Mouse (Mus musculus) limb, embryonic 11.5 days (tissue): ENCODE measurements around the gene Nedd8. TPM values are rescaled to one million over a fixed set of nuclear protein-coding genes. Genes with fewer than 3 reads are reported as not detected.

Source experiments
- ATAC-seq: fragments of 200-750 bp; cut with Nextera tagmentation; 2 replicates; pipeline ENCODE4 v1.8.0; 2017; ENCODE audit warnings: low read depth; ENCODE audit not compliant: insufficient number of reproducible peaks, low FRiP score, low TSS enrichment
- DNase-seq: peaks from one replicate; pipeline ENCODE4 v3.0.0-alpha.2; 2015; ENCODE audit warnings: low spot score
- H3K27ac ChIP-seq: fragments of 300-500 bp; sonication (generic); replicated peaks from 2 replicates; pipeline ENCODE4 v1.5.1; 2014; ENCODE audit warnings: low read depth, mild to moderate bottlenecking, low read length
- H3K27me3 ChIP-seq: fragments of 300-500 bp; sonication (generic); 2 replicates; pipeline ENCODE4 v1.6.1; 2014; ENCODE audit warnings: mild to moderate bottlenecking, low read length, mixed read lengths; ENCODE audit not compliant: control insufficient read depth, insufficient read depth
- H3K36me3 ChIP-seq: fragments of 300-500 bp; sonication (generic); 2 replicates; pipeline ENCODE4 v1.6.1; 2014; ENCODE audit warnings: mild to moderate bottlenecking, low read length, moderate library complexity, mixed read lengths; ENCODE audit not compliant: control insufficient read depth, insufficient read depth
- H3K4me1 ChIP-seq: fragments of 300-500 bp; sonication (generic); 2 replicates; pipeline ENCODE4 v1.6.1; 2014; ENCODE audit warnings: low read length, mixed read lengths; ENCODE audit not compliant: control insufficient read depth, insufficient read depth
- H3K4me2 ChIP-seq: fragments of 300-500 bp; sonication (generic); 2 replicates; pipeline ENCODE4 v1.6.1; 2014; ENCODE audit warnings: low read depth, mild to moderate bottlenecking, moderate library complexity; ENCODE audit not compliant: severe bottlenecking
- H3K4me3 ChIP-seq: fragments of 300-500 bp; sonication (generic); 2 replicates; pipeline ENCODE4 v1.5.1; 2014; ENCODE audit warnings: low read depth, low read length
- H3K9ac ChIP-seq: fragments of 300-500 bp; sonication (generic); 2 replicates; pipeline ENCODE4 v1.6.1; 2014; ENCODE audit warnings: mild to moderate bottlenecking, low read length
- H3K9me3 ChIP-seq: fragments of 300-500 bp; sonication (generic); 2 replicates; pipeline ENCODE4 v1.6.1; 2016; ENCODE audit warnings: low read length; ENCODE audit not compliant: control insufficient read depth
- WGBS: fragments of 180-500 bp; shearing (Covaris S2); extraction: QIAGEN DNeasy Blood & Tissue Kit; methylation state at CpG from one replicate; pipeline ENCODE4 v1.1.7; 2014; 5-methylcytosine and 5-hydroxymethylcytosine counted together
- polyA plus RNA-seq: library from polyadenylated mRNA; unstranded; fragments of >200 nt; fragmentation: Nextera tagmentation; extraction: Ambion mirVana; gene quantifications from 2 replicates; pipeline ENCODE4 v1.2.1, GENCODE M21; 2014

Nedd8 gene
- polyA plus RNA-seq, 1 experiment from 2014 or later: 660 TPM

DNA sequence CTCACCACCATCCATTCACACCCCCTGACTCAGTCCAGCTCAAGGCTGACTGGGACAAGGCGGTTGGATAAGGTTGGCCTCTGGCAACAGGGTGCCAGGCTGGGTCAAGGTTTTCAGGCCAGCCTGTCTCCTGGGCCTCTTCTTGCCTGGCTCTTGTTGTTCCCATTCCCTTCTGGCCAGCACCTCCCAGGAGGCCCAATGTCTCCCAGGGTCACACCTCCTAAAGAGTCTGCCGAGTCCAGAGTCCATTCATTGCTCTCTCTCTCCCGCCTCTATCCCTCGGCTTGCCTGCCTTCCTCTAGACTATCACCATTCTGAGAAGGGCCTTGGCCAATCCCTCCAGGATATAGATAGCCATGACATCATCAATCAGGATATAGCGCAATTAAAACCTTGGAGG, 13.9 kb downstream of the Nedd8 start:
- Histone ChIP-seq H3K27ac (no peak overlapping the region), H3K27me3 (no peaks in the 10 kb centered on the region), H3K9me3 (no peaks in the 10 kb centered on the region), H3K4me2 (no peak overlapping the region), H3K36me3 (peaks cover 5% of the 10 kb centered on the region), H3K4me3 (no peak overlapping the region), H3K9ac (no peak overlapping the region), H3K4me1 (0 out of 2 replicates have a peak, but pooled peaks cover 3% of the 10 kb centered on the region)
- no peak for DNase-seq
- no peak for ATAC-seq
- WGBS: 93% methylated on average over 5 of the region's 5 CpGs

DNA sequence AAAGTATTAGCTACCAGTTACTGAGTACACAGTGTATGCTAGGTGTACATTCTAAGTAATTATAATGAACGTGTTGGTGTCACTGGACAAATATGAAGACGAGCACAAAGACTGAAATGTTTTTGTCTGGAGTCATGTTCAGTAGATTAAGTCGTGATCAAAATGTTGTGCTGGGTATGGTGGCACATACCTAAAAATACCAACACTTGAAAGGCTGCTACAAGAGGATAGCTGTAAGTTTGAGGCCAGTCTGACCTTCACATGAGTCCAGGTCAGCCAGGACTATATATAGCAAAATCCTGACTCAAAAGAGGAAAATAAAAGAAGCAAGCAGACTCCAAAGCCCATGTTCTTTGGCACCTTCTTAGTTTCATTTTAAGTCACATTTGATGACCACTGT, 15.0 kb downstream of the Nedd8 start:
- no peak overlapping the region for H3K4me3 ChIP-seq
- no peak overlapping the region for H3K4me2 ChIP-seq
- 90% methylated on average over 3 of the region's 3 CpGs for WGBS
- H3K9me3 ChIP-seq: no peaks in the 10 kb centered on the region
- no peaks in the 10 kb centered on the region for H3K27me3 ChIP-seq
- H3K36me3 ChIP-seq: peaks cover 2% of the 10 kb centered on the region; the same call in 1 of the 2 replicates
- 0 out of 2 replicates have a peak, but pooled peaks cover 3% of the 10 kb centered on the region for H3K4me1 ChIP-seq
- ATAC-seq (no peak), DNase-seq (no peak)
- H3K9ac ChIP-seq: no peak overlapping the region
- H3K27ac ChIP-seq: no peak overlapping the region

DNA sequence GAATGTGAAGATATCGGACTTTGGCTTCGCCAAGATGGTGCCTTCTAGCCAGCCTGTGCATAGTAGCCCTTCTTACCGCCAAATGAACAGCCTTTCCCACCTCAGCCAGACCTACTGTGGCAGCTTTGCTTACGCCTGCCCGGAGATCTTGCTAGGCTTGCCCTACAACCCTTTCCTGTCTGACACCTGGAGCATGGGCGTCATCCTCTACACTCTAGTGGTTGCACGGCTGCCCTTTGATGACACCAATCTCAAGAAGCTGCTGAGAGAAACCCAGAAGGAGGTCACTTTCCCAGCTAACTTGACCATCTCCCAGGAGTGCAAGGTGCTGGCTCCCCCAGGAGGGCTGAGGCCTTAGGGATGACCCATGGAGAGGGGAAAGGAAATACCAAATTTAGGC, 20.4 kb downstream of the Nedd8 start:
- Histone ChIP-seq H3K9me3 (no peaks in the 10 kb centered on the region), H3K27me3 (no peaks in the 10 kb centered on the region), H3K4me1 (no peaks in the 10 kb centered on the region), H3K27ac (no peak overlapping the region), H3K4me3 (no peak overlapping the region), H3K4me2 (no peak overlapping the region), H3K36me3 (no peaks in the 10 kb centered on the region; the same call in 1 of the 2 replicates), H3K9ac (no peak overlapping the region)
- ATAC-seq (no peak), DNase-seq (no peak)
- WGBS: 79% methylated on average over 7 of the region's 7 CpGs

DNA sequence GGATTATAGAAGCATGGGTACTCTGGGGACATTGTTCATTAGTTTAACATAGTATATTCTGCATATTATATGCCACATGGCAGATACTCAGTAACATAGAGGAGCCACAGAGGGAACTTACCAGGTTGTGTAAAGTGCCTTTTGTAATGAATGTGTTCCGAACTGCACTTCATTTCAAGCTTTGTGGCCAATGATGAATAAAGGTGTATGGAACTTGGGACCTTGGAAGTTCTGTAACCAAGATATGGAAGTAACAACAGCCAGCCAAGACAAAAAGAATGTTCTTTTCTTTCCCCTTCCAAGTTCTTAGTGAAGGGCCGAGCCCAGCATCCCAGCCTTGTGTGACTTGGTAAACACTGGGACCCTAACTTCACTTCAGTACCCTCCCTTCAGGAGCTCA, 22.0 kb downstream of the Nedd8 start, which contains the start of gene Tssk4:
TSS of gene Tssk4 (plus strand) at position 301 of the 400 bp plus-strand sequence.
- Histone ChIP-seq H3K9ac (no peak within 1 kb of the TSS), H3K27ac (no peak within 1 kb of the TSS), H3K4me1 (no peaks in the 10 kb centered on the region), H3K4me2 (no peak within 1 kb of the TSS), H3K9me3 (no peaks in the 10 kb centered on the region), H3K36me3 (peaks cover 3% of the 10 kb centered on the region; the same call in 1 of the 2 replicates), H3K27me3 (no peaks in the 10 kb centered on the region), H3K4me3 (no peak within 1 kb of the TSS)
- 95% methylated on average over 2 of the region's 2 CpGs for WGBS
- DNase-seq: no peak
- ATAC-seq: no peak

DNA sequence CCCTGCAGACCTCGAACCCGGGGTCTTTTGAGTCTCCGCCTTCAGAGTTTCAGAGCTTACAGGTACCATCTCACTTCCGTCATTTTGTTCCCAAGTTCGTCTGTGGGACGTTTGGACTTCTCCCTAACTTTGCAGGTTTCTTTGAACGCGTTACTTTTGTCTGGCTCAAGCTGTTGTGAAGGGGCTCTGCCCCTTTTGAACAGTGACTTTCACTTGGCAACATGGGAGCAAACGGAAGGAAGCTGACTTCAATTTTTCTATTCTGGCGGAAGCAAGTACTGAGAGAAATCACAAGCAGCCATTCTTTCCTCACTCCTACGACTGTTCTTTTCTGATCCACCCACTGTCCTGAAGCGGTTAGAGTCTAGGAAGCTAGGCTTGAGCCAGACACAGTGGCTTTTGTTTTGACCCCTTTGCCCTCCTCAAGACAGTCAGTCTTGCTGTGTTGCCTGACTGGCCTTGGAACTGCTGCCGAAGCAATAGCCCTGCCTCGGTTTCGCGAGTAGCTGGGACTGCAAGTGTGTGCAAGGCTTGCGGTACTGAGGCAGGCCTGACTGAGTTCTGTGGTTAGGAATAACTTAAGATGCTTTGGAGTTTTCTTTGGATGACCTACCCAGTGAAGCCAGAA, 27.5 kb downstream of the Nedd8 start:
- WGBS: 41% methylated on average over 17 of the region's 17 CpGs
- peaks cover 9% of the 10 kb centered on the region; the same call in 1 of the 2 replicates for H3K36me3 ChIP-seq
- peak overlapping the region; percentile 97 for H3K4me3 ChIP-seq
- H3K4me2 ChIP-seq: peak overlapping the region; percentile 62
- DNase-seq (no peak), ATAC-seq (no peak)
- H3K4me1 ChIP-seq: peaks cover 10% of the 10 kb centered on the region; the same call in 1 of the 2 replicates
- H3K9me3 ChIP-seq: no peaks in the 10 kb centered on the region
- peak overlapping the region; percentile 93 for H3K9ac ChIP-seq
- no peaks in the 10 kb centered on the region for H3K27me3 ChIP-seq
- H3K27ac ChIP-seq: no peak overlapping the region

DNA sequence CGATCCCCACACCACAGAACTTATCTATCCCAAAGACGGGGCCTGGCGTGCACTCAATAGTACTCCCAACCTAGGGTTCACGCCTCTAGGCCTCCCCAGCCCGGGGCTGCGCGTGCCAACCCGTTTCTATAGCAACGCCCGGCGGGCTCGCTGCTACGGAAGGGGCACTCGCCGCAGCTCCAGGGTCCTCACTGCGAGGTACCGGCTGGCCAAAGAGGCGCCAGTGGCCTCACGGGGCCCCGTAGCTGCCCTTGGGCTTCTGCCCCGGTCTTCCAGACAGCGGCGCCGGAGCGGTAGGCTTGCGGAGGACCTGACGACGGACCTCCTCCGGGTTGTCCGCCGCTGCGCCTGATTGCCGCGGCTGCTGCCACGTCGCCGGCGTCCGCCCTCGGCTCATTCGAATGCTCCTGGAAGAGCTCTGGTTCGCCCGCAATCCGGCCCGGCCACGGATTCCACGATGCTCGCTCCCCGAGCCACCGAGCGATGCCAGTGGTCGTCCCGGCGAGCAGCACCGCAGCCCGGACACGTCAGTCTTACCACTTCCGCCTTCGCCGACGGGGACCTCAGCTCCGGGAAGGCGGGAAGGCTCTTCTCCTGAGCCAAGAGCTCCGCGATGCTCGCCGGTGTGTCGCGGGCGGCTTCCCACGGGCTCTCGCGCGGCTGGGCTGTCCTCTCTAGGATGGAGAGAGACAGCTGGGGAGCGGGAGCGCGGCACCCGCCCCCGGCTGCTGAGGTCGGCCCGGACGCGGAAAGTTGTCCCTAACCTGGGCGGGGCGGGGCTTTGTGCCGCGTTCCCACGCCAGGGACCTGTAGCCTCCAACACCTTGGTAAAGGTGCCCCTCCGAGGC, 28.6 kb downstream of the Nedd8 start, which contains the start of gene Tm9sf1:
TSS of gene Tm9sf1 (minus strand) at position 747 of the 848 bp plus-strand sequence.
- Histone ChIP-seq H3K27ac (peak within 1 kb of the TSS; percentile 78), H3K4me2 (peak within 1 kb of the TSS; percentile 62), H3K27me3 (no peaks in the 10 kb centered on the region), H3K9ac (peak within 1 kb of the TSS; percentile 93), H3K36me3 (peaks cover 9% of the 10 kb centered on the region; the same call in 1 of the 2 replicates), H3K9me3 (no peaks in the 10 kb centered on the region), H3K4me3 (peak within 1 kb of the TSS; percentile 97), H3K4me1 (peaks cover 10% of the 10 kb centered on the region; the same call in 1 of the 2 replicates)
- ATAC-seq (peak; percentile 82), DNase-seq (peak; percentile 86)
- under 1% methylated on average over 89 of the region's 89 CpGs for WGBS

DNA sequence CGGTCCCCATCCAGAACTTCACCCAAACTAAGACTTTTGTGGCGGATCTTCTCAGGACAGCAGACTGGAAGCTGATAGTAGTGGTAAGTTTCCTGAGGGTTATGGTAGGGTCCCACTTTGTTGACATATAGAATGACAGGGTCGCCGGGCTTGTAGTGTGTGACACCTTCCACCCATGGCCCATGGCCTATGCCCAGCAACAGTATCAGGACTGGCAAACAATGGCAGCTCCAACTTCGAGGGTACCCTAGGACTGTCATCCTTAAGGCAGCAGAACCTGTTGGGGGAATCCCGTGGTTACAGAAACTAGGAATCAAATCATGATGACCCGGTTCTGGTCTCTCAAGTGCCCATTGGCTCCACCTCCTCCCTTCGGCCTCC, 29.3 kb downstream of the Nedd8 start:
- ATAC-seq: peak; percentile 36; the same call in 1 of the 2 replicates
- Histone ChIP-seq H3K27me3 (no peaks in the 10 kb centered on the region), H3K4me1 (peaks cover 10% of the 10 kb centered on the region; the same call in 1 of the 2 replicates), H3K9ac (peak overlapping the region; percentile 93), H3K36me3 (peaks cover 9% of the 10 kb centered on the region; the same call in 1 of the 2 replicates), H3K4me2 (peak overlapping the region; percentile 62), H3K4me3 (peak overlapping the region; percentile 97), H3K9me3 (no peaks in the 10 kb centered on the region), H3K27ac (no peak overlapping the region)
- no peak for DNase-seq
- WGBS: 21% methylated on average over 8 of the region's 8 CpGs

DNA sequence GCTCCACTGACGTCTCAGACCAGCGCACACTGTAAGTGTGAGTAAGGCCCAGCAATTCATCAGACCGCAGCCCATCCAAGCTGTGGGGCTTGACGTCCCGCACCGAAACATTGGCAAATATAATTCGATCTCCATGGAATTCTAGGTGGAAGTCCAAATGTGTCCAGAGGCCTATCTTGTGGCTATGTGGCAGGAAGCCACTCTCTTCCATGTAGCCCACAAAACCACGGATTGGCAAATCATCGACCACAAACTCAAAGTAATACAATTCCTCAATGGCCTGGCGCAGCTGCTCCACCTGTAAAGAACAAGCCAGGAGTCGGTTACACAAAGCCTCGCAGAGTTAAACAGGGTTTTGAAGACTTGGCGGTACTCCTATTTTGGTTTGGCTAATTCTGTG, 30.6 kb downstream of the Nedd8 start:
- Histone ChIP-seq H3K36me3 (peaks cover 13% of the 10 kb centered on the region; the same call in 1 of the 2 replicates), H3K9ac (no peak overlapping the region), H3K27ac (no peak overlapping the region), H3K27me3 (no peaks in the 10 kb centered on the region), H3K4me1 (peaks cover 10% of the 10 kb centered on the region; the same call in 1 of the 2 replicates), H3K4me3 (no peak overlapping the region), H3K9me3 (no peaks in the 10 kb centered on the region), H3K4me2 (no peak overlapping the region)
- DNase-seq: no peak
- WGBS: 95% methylated on average over 13 of the region's 13 CpGs
- no peak for ATAC-seq
